ENCODE assay signal across 8 mouse cellular contexts in genomic region chr7:87925956-87926355, GRCm38 (mm10).
DNase-seq lines count a peak whose midpoint lies in the region; ATAC-seq and TF ChIP-seq lines count a peak whose summit lies in the region.

No protein-coding gene starts in this region.

- no peaks in the 10 kb centered on the region for H3K27me3 ChIP-seq in hindbrain, embryonic 13.5 days
- H3K27me3 ChIP-seq in hindbrain, embryonic 11.5 days (ENCODE audit: control insufficient read depth, insufficient read depth, low read length): no peaks in the 10 kb centered on the region
- no peaks in the 10 kb centered on the region for H3K27me3 ChIP-seq in neural tube, embryonic 14.5 days (ENCODE audit: control insufficient read depth, insufficient read depth, low read length)

- H3K4me2 ChIP-seq in hindbrain, embryonic 13.5 days: no peak overlapping the region
- H3K4me2 ChIP-seq in hindbrain, embryonic 11.5 days (replicated peaks; ENCODE audit: low read depth, low read length): no peak overlapping the region
- no peak overlapping the region for H3K4me2 ChIP-seq in neural tube, embryonic 14.5 days (ENCODE audit: low read depth, low read length)

- TF ChIP-seq CTCF in layer of hippocampus, adult 2 months (conservative IDR thresholded peaks at IDR 0.05): 0 out of 2 replicates have a peak, but pooled peaks have one; percentile 13
- no peak for TF ChIP-seq CTCF in lung, adult 2 months (IDR thresholded peaks at IDR 0.05; ENCODE audit: insufficient read depth, low read length)

- no peak overlapping the region for H3K27ac ChIP-seq in hindbrain, embryonic 13.5 days
- H3K27ac ChIP-seq in hindbrain, embryonic 11.5 days (ENCODE audit: low read depth, low read length): no peak overlapping the region
- H3K27ac ChIP-seq in layer of hippocampus, adult 2 months: peak overlapping the region; percentile 91
- no peak overlapping the region for H3K27ac ChIP-seq in neural tube, embryonic 14.5 days (ENCODE audit: low read depth, low read length)

- 42% methylated on average over 5 of the region's 5 CpGs for WGBS in hindbrain, embryonic 13.5 days
- WGBS in hindbrain, embryonic 11.5 days: 61% methylated on average over 5 of the region's 5 CpGs
- WGBS in neural tube, embryonic 14.5 days: 44% methylated on average over 5 of the region's 5 CpGs
- 33% methylated on average over 5 of the region's 5 CpGs for WGBS in lung, adult 2 months

- H3K4me1 ChIP-seq in hindbrain, embryonic 13.5 days (replicated peaks): no peaks in the 10 kb centered on the region; the same call in 1 of the 2 replicates
- no peaks in the 10 kb centered on the region for H3K4me1 ChIP-seq in hindbrain, embryonic 11.5 days (replicated peaks; ENCODE audit: control insufficient read depth, insufficient read depth, low read length)
- no peaks in the 10 kb centered on the region for H3K4me1 ChIP-seq in neural tube, embryonic 14.5 days (ENCODE audit: control insufficient read depth, insufficient read depth, low read length)
- H3K4me1 ChIP-seq in lung, adult 2 months (ENCODE audit: control insufficient read depth, insufficient read depth, low read length): no peaks in the 10 kb centered on the region

- no peak overlapping the region for H3K9ac ChIP-seq in hindbrain, embryonic 13.5 days
- H3K9ac ChIP-seq in hindbrain, embryonic 11.5 days (ENCODE audit: low read depth, low read length): no peak overlapping the region
- no peak overlapping the region for H3K9ac ChIP-seq in neural tube, embryonic 14.5 days (replicated peaks; ENCODE audit: low read depth, low read length)

- no peaks in the 10 kb centered on the region for H3K36me3 ChIP-seq in hindbrain, embryonic 13.5 days
- no peaks in the 10 kb centered on the region for H3K36me3 ChIP-seq in hindbrain, embryonic 11.5 days (ENCODE audit: control insufficient read depth, insufficient read depth, low read length)
- H3K36me3 ChIP-seq in neural tube, embryonic 14.5 days (ENCODE audit: control insufficient read depth, insufficient read depth, low read length): no peaks in the 10 kb centered on the region

- no peak for TF ChIP-seq POLR2A in lung, adult 2 months (IDR thresholded peaks at IDR 0.05; ENCODE audit: borderline replicate concordance, extremely low read depth, low read depth, low read length)

- H3K4me3 ChIP-seq in hindbrain, embryonic 13.5 days: no peak overlapping the region
- no peak overlapping the region for H3K4me3 ChIP-seq in hindbrain, embryonic 11.5 days (ENCODE audit: low read depth, low read length)
- H3K4me3 ChIP-seq in layer of hippocampus, adult 2 months: peak overlapping the region; percentile 2
- H3K4me3 ChIP-seq in neural tube, embryonic 14.5 days (ENCODE audit: low read depth, low read length): no peak overlapping the region
- H3K4me3 ChIP-seq in lung, adult 2 months (replicated peaks; ENCODE audit: extremely low read depth, low read depth, low read length): no peak overlapping the region

- DNase-seq in hindbrain, embryonic 11.5 days (ENCODE audit: low spot score): no peak
- DNase-seq in cerebellum, postnatal 25 days: peak; percentile 32 to 34
- DNase-seq in layer of hippocampus, adult 2 months (ENCODE audit: low spot score in 2 of 2): peak; percentile 30 to 83
- no peak for DNase-seq in lung, adult 2 months
- no peak for DNase-seq in lung, postnatal 14 days
- DNase-seq in embryo, embryonic 9.5 days (ENCODE audit: extremely low spot score): no peak

- ATAC-seq in hindbrain, embryonic 13.5 days (ENCODE audit: low FRiP score): peak; percentile 81
- ATAC-seq in hindbrain, embryonic 11.5 days (ENCODE audit: low FRiP score): no peak
- peak; percentile 68; the same call in 1 of the 2 replicates for ATAC-seq in neural tube, embryonic 14.5 days (ENCODE audit: low read depth)

- no peaks in the 10 kb centered on the region for H3K9me3 ChIP-seq in hindbrain, embryonic 13.5 days
- no peaks in the 10 kb centered on the region for H3K9me3 ChIP-seq in hindbrain, embryonic 11.5 days (ENCODE audit: control insufficient read depth, low read length)
- H3K9me3 ChIP-seq in neural tube, embryonic 14.5 days (ENCODE audit: control insufficient read depth, low read length): no peaks in the 10 kb centered on the region

Comparison
In these comparisons a context has a peak if more than half of its experiments do, and no peak if none do; other contexts are left out.
1. DNase-seq: peak in cerebellum, postnatal 25 days (2 of 2) and layer of hippocampus, adult 2 months (2 of 2); none in hindbrain, embryonic 11.5 days (single experiment), lung, adult 2 months (single experiment), lung, postnatal 14 days (single experiment) and embryo, embryonic 9.5 days (single experiment).